Mouse (Mus musculus): ENCODE results near the gene A1cf.

The A1cf gene

DNA sequence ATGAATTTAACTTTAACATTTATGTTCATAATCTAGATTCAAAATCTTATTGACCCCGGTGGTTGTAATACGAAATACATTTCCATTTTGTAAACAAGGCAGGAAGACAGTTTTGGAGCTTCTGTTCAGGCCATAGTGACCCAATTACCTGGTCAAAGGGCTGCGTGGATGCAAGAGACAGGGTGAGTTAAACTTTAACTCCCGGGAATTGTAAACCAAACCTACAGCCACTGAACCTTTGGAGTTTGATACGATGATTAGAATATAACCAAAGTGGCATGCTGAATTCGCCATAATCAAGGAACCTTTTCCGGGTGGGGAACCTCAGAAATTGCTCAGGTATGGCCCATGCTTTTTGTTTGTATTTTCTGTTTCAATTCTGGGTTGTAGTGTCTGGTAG is at the start of gene A1cf:
A1cf (plus strand) TSS at position 244 of the 400 bp plus-strand sequence.
- no peak for DNase-seq (ENCODE audit: low spot score)

- DNase-seq (ENCODE audit: low spot score), result no peak
These were observed 34.3 kb upstream of the A1cf start for GRCm38 (mm10) chr19:31834250-31834649.

DNA sequence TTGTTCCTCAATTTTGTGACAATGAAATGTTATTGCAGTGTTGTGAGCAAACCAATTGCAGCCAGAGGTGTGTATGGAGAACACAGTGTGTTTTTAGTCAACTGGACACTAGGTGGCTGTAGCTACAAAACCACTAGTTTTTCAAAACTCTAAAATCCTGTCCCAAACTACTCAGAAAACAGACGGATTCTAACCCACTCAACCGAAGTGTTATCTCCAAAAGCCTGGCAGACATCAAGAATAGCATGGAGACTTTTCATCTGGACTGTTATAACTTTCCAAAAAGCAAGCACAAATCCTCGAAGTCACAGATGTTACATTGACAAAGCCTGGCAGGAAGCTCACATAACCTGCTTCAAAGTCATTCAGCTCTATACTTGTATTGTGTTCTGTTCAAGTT is 6.7 kb upstream of the A1cf start:
- no peak for DNase-seq (ENCODE audit: low spot score)

DNA sequence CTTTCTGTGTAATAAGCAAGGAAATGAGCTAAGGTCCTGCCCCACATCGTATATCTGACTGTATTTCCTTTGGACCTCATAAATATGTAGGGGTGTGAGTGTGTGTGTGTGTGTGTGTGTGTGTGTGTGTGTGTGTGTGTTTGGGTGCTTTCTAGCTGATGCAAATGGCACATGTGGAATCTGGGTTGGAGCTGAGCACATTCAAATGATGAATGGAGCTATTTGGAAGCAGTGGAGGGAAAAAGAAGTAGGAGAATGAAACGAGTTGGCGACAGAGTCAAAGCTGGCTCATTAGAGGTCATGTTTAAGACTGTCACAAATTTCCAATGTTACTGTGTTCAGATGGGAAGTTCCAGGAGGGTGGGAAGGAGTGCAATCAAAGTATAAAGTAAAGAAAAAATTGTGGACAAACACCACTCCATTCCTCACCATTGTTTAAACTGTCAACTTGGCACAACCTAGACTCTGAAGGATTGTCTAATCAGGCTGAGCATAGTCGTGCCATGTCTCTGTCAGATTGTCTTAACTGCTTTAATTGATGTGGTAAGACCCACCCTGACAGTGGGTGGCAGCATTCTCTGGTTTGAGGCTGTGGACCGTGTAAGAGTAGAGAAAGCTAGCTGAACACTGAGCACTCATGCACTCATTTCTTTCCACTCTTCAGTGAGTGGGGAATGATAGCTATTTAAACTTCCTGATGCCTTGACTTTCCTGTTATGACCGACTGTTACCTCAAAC is 5.9 kb upstream of the A1cf start:
- no peak for DNase-seq (ENCODE audit: low spot score)

GRCm38 (mm10) chr19:31865451-31865850 is 3.1 kb upstream of the A1cf start:
- DNase-seq (ENCODE audit: low spot score), result no peak

- no peak for DNase-seq (ENCODE audit: low spot score)
These were observed 488 bp upstream of the A1cf start for GRCm38 (mm10) chr19:31868076-31868475.

DNA sequence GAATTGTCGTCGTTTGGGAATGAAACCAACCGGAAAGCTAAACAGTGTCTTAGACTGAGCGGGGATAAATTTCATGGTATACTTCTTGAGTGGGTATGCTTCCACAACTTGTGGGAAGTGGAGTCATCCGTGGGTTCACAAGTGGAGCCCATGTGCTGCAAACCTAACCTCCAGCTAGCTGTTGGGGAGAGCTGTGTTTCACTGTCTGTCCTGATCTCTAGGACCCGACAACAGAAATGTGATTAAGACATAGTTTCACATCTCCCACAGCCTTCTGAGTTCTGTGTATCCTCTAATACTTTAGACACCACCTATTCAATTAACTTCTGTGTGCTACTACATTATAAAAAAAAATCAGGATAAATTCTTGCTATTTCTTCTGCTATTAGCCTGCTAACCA is 407 bp downstream of the A1cf start:
- DNase-seq (ENCODE audit: low spot score), result no peak

- DNase-seq (ENCODE audit: low spot score), result no peak
These were observed 2.8 kb downstream of the A1cf start for GRCm38 (mm10) chr19:31871377-31871776.

- DNase-seq (ENCODE audit: low spot score), result no peak
These were observed 9.4 kb downstream of the A1cf start for GRCm38 (mm10) chr19:31877968-31878367.

GRCm38 (mm10) chr19:31884594-31884993 is 16.0 kb downstream of the A1cf start:
- DNase-seq (ENCODE audit: low spot score), result no peak

- no peak for DNase-seq (ENCODE audit: low spot score)
These were observed 18.7 kb downstream of the A1cf start for GRCm38 (mm10) chr19:31887275-31887674.

DNA sequence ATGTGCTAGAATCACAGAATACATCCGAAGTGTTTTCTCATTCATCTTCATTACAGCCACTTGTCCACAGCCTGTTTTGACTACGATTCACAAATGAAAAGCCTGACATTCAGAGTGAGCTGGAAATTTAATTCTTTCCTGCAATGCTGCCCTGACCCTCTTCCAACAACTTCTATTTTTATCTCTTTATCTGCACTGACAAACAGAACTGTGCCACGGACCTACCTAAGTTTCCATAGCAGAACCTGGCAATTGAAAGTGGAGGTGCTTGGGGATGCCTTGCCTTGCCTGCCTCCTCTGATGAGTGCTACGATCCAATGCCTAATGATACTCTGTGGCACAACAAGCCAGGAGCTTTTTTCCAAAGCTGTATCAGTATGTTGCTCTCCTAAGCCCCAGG is 21.4 kb downstream of the A1cf start:
- DNase-seq (ENCODE audit: low spot score), result no peak

DNA sequence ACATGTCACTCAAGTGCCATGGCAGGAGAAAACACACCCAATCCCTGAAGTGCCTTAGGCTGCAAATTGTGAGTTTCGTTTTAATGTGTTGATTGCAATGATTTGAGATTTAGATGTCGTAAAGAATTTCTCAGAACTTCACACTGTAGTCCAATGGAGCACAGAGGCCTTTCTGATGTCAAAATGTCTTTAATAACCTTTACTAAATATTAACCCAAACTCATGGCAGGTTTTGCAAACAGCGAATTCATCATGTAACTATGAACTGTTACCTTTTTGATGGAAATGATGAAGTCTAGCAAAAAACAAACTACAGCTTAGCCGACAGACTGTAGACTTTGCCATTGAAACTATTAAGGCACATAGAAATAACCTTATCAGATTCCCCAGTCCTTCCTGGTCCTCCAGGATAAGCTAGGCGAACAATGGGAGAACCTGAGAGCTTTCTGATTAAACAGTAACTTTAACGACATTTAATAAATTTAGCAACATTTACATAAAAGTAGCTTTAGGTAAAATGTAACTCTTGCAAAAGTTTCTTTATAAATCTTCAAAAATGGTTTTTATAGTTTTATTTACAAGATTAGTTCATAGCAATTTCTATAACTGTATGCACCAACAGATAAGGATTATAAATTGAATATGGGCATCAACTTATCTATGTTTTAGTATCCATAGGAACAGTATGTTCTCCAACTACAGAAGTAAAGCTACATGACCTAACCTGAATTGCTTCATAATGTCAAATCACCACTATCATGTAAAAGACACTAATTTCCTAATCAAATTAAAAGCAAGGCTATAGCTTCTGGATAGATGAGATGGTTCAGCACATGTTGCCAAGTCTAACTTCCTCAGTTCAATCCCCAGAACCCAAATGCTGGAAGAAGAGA is 22.7 kb downstream of the A1cf start:
- DNase-seq (ENCODE audit: low spot score), result no peak

GRCm38 (mm10) chr19:31895971-31896370 is 27.4 kb downstream of the A1cf start:
- no peak for DNase-seq (ENCODE audit: low spot score)

- no peak for DNase-seq (ENCODE audit: low spot score)
These were observed 28.1 kb downstream of the A1cf start for GRCm38 (mm10) chr19:31896711-31897110.

GRCm38 (mm10) chr19:31905671-31906070 is 37.1 kb downstream of the A1cf start:
- DNase-seq (ENCODE audit: low spot score), result peak; percentile 43

GRCm38 (mm10) chr19:31910423-31910822 is 41.9 kb downstream of the A1cf start:
- no peak for DNase-seq (ENCODE audit: low spot score)

- no peak for DNase-seq (ENCODE audit: low spot score)
These were observed 45.4 kb downstream of the A1cf start for GRCm38 (mm10) chr19:31913946-31914345.

DNA sequence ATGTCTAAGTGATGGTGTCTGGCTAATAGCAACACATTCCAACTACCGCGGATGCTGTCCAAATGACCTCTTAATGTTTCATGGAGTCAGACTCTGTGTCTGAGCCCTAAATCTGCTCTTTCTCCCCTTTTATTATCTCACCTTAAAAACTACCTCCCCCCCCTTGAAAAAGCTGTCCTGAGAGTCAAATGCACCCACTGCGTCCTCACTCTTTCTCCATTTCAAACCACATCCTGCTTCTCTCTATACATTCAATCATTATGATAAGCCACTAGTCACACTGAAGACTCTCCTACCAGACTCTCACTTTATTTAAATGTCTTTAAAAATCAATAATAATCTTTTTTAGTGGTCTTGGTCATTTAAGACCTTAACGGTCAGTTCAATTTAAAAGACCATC is 51.8 kb downstream of the A1cf start:
- no peak for DNase-seq (ENCODE audit: low spot score)

DNA sequence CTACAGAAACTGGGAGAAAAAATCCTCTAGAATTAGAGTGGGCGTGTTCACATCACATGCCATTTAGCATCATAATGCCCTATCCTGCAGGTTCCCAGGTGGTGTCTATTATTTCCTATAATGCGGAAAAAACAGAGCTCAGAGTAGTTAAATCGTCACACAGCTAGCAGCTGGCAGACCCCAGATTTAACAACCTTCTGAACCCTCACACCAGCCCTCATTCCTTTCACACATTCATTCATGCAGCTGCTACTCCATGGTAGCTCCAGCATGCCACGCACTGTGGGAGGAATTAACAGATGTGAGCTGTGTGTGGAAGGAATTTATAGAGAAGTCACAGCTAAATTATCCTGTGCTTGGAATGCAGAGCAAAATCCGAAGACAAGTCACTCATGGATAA is 53.3 kb downstream of the A1cf start:
- peak; percentile 8 for DNase-seq (ENCODE audit: low spot score)

DNA sequence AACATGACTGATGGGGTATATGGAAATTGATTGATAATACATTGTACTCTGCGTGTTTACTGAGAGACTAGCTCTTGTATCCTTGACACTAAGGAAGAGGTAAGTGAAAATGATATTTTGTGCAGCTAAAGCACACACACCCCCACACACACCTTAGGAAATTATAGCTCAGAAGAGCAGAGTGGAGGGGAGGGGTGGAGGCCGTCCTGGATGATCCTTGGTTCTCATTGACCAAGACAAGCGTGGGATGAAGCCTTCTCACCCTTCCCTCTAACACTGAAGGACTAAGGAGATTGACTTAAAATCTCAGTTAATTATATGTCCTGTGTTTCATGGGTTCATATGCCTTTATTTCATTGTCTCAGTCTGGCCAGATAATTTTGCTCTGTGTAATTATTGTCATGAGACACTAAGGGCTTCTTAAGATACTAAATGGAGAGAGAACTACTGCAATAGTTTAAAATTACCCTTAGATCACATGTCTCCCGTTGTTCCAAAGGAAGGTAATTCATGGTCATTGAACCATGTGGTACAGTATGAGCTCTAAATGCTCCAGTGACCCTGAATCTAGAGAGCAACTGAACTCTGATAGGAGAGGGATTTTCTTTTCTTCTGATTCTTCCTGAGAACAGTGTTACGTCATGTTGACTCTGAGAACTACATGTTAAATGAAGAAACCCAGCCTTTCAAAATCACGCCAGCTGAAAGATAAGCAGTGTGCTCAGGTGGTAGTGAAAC is 55.2 kb downstream of the A1cf start:
- no peak for DNase-seq (ENCODE audit: low spot score)

DNA sequence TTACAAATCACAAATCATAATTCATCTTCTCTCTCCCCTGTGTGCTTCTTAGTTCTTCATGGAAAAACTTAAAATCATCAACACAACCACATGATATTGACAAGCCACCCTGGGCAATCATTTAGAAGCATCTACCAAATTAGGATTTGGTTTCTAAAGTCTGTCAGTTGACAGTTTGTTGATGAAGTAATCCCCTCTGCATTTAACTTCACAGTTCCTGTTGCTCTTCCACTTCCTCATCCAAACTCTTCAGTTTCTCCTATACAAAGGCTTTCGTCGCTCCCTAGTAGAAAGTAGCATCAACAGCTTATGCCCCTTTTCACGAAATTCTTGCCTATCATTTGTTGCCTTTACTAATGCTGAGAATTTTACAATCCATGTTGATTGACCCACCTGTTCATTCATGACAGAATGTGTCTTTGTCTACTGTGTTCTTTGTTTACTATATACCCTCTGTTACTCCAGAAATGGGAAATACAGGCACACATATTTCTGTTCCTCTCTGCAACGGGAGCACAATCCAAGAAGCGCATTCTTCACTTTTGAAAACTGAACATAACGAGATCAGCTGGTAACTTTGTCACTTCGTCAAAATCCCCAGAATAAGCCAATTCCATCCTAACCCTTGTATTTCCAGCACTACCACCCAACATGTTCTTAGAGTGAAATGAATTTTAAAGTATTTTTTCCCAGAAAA is 82.4 kb downstream of the A1cf start:
- DNase-seq (ENCODE audit: low spot score), result no peak
